ENCODE assay signal across 9 mouse cellular contexts in the genomic region with DNA sequence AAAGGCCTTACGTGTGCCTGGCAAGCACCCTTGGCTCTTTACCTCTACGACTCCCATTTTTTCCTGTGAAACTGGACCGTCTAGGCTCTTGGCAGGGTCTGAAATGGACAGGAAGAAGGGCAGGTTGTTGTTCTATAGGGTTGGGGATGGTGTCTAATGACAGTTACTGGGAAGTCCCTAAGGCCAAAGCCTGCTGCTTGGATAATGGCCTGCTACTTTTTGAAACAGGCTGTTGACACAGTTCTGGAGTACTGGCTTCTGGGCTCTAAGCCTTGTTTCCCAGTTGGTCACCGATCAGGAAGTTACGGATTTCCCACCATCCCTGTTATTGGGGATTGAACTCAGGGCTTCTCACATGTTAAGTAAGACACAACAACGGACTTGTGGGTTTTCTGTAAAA. TPM values are rescaled to one million over a fixed set of nuclear protein-coding genes. Genes with fewer than 3 reads are reported as not detected.
DNase-seq lines count a peak whose midpoint lies in the region; ATAC-seq and TF ChIP-seq lines count a peak whose summit lies in the region.
"Had no signal": no experiment of that assay in that cellular context is flagged by ENCODE, and none has a peak within 500 bp of the region (broad histone marks: within the 10 kb centered on the region; RNA-seq: fewer than 3 reads in every experiment).

No protein-coding gene starts in this region.

- TF ChIP-seq CTCF in heart, postnatal 0 days (IDR thresholded peaks at IDR 0.05; ENCODE audit: low read depth): no peak
- no peak for TF ChIP-seq CTCF in cortical plate, adult 2 months (IDR thresholded peaks at IDR 0.05; ENCODE audit: extremely low read depth, insufficient read depth, low read length)
- no peak for TF ChIP-seq CTCF in hindbrain, postnatal 0 days (IDR thresholded peaks at IDR 0.05; ENCODE audit: low read depth)

- H3K9ac ChIP-seq in heart, postnatal 0 days (replicated peaks; ENCODE audit: low read depth, low read length): no peak overlapping the region
- H3K9ac ChIP-seq in heart, embryonic 11.5 days (ENCODE audit: low read depth, low read length): no peak overlapping the region
- peak overlapping the region; percentile 39; the same call in 1 of the 2 replicates for H3K9ac ChIP-seq in hindbrain, postnatal 0 days (replicated peaks; ENCODE audit: low read length)
- no peak overlapping the region for H3K9ac ChIP-seq in midbrain, embryonic 15.5 days

- peaks cover 75% of the 10 kb centered on the region for H3K4me1 ChIP-seq in heart, postnatal 0 days (ENCODE audit: control insufficient read depth, insufficient read depth)
- peaks cover 32% of the 10 kb centered on the region for H3K4me1 ChIP-seq in heart, embryonic 11.5 days (ENCODE audit: control insufficient read depth, insufficient read depth, low read length)
- H3K4me1 ChIP-seq in cortical plate, adult 2 months (ENCODE audit: control insufficient read depth, insufficient read depth, low read length): peaks cover 28% of the 10 kb centered on the region
- H3K4me1 ChIP-seq in hindbrain, postnatal 0 days (ENCODE audit: insufficient read depth, low read length): peaks cover 50% of the 10 kb centered on the region
- H3K4me1 ChIP-seq in midbrain, embryonic 15.5 days: peaks cover 74% of the 10 kb centered on the region

- H3K4me2 ChIP-seq in heart, postnatal 0 days (ENCODE audit: low read depth, low read length): peak overlapping the region; percentile 90
- H3K4me2 ChIP-seq in heart, embryonic 11.5 days: no peak overlapping the region
- peak overlapping the region; percentile 76 for H3K4me2 ChIP-seq in hindbrain, postnatal 0 days (ENCODE audit: low read depth, low read length)
- peak overlapping the region; percentile 88 for H3K4me2 ChIP-seq in midbrain, embryonic 15.5 days

- no peak for TF ChIP-seq POLR2A in cortical plate, adult 2 months (IDR thresholded peaks at IDR 0.05; ENCODE audit: extremely low read depth, insufficient read depth, low read length)

- WGBS in heart, postnatal 0 days: 74% methylated on average over 6 of the region's 6 CpGs
- 94% methylated on average over 6 of the region's 6 CpGs for WGBS in heart, embryonic 11.5 days (ENCODE audit: insufficient replicate concordance)
- 71% methylated on average over 6 of the region's 6 CpGs for WGBS in hindbrain, postnatal 0 days
- 96% methylated on average over 6 of the region's 6 CpGs for WGBS in midbrain, embryonic 15.5 days

- ATAC-seq in heart, postnatal 0 days (ENCODE audit: insufficient read depth, low read depth): no peak
- no peak for ATAC-seq in heart, embryonic 11.5 days (replicated peaks; ENCODE audit: insufficient number of reproducible peaks, low FRiP score, low TSS enrichment)
- ATAC-seq in hindbrain, postnatal 0 days: no peak
- ATAC-seq in midbrain, embryonic 15.5 days (replicated peaks): no peak

- H3K36me3 ChIP-seq in heart, postnatal 0 days (replicated peaks; ENCODE audit: control insufficient read depth, insufficient read depth, low read length): 0 out of 2 replicates have a peak, but pooled peaks cover 4% of the 10 kb centered on the region
- H3K36me3 ChIP-seq in heart, embryonic 11.5 days (ENCODE audit: control insufficient read depth, insufficient read depth, low read length): no peaks in the 10 kb centered on the region
- no peaks in the 10 kb centered on the region for H3K36me3 ChIP-seq in hindbrain, postnatal 0 days (ENCODE audit: insufficient read depth, low read length)
- no peaks in the 10 kb centered on the region for H3K36me3 ChIP-seq in midbrain, embryonic 15.5 days (replicated peaks)

- H3K4me3 ChIP-seq in heart, postnatal 0 days (ENCODE audit: low read depth, low read length): no peak overlapping the region
- no peak overlapping the region for H3K4me3 ChIP-seq in heart, embryonic 11.5 days (ENCODE audit: low read depth, low read length)
- peak overlapping the region; percentile 90 for H3K4me3 ChIP-seq in cortical plate, adult 2 months (ENCODE audit: insufficient read depth, low read length)
- peak overlapping the region; percentile 11; the same call in 1 of the 2 replicates for H3K4me3 ChIP-seq in hindbrain, postnatal 0 days (ENCODE audit: low read length)
- H3K4me3 ChIP-seq in midbrain, embryonic 15.5 days: no peak overlapping the region

- no peak for DNase-seq in heart, postnatal 0 days (ENCODE audit: low spot score)
- DNase-seq in hindbrain, postnatal 0 days (ENCODE audit: low spot score): no peak
- no peak for DNase-seq in kidney, postnatal 10 days
- DNase-seq in kidney, adult 8-10 months: no peak
- no peak for DNase-seq in urinary bladder, postnatal 25 days (ENCODE audit: low spot score)
- DNase-seq: thymus, adult 18-20 months had no signal

- H3K9me3 ChIP-seq in heart, postnatal 0 days (replicated peaks; ENCODE audit: control insufficient read depth, low read length): no peaks in the 10 kb centered on the region
- no peaks in the 10 kb centered on the region for H3K9me3 ChIP-seq in heart, embryonic 11.5 days (replicated peaks; ENCODE audit: control insufficient read depth, low read length)
- H3K9me3 ChIP-seq in hindbrain, postnatal 0 days (ENCODE audit: low read length): no peaks in the 10 kb centered on the region
- H3K9me3 ChIP-seq in midbrain, embryonic 15.5 days: no peaks in the 10 kb centered on the region

- H3K27ac ChIP-seq in heart, postnatal 0 days (ENCODE audit: low read depth): 0 out of 2 replicates have a peak overlapping the region, but pooled peaks have one; percentile 12
- H3K27ac ChIP-seq in heart, embryonic 11.5 days (ENCODE audit: low read depth, low read length): no peak overlapping the region
- peak overlapping the region; percentile 27; the same call in 1 of the 2 replicates for H3K27ac ChIP-seq in cortical plate, adult 2 months (ENCODE audit: insufficient read depth, low read length)
- H3K27ac ChIP-seq in hindbrain, postnatal 0 days: peak overlapping the region; percentile 16; the same call in 1 of the 2 replicates
- no peak overlapping the region for H3K27ac ChIP-seq in midbrain, embryonic 15.5 days

- no peaks in the 10 kb centered on the region for H3K27me3 ChIP-seq in heart, postnatal 0 days (ENCODE audit: control insufficient read depth, insufficient read depth, low read length)
- no peaks in the 10 kb centered on the region for H3K27me3 ChIP-seq in heart, embryonic 11.5 days (ENCODE audit: control insufficient read depth, insufficient read depth, low read length)
- H3K27me3 ChIP-seq in hindbrain, postnatal 0 days (ENCODE audit: insufficient read depth, low read length): no peaks in the 10 kb centered on the region
- H3K27me3 ChIP-seq in midbrain, embryonic 15.5 days (replicated peaks): no peaks in the 10 kb centered on the region

- no peak for TF ChIP-seq EP300 in heart, postnatal 0 days (IDR thresholded peaks at IDR 0.05; ENCODE audit: low read depth)

RNA-seq across cellular contexts. Expression of a gene that starts 2.9 kb away (rescaled TPM):
- 464 and 479 TPM in 2 replicates for total RNA-seq in heart, postnatal 0 days (2014; rRNA removed; ENCODE audit: low replicate concordance)
- 135 and 139 TPM in 2 replicates for polyA plus RNA-seq in heart, postnatal 0 days (2015; fragmentation: Nextera tagmentation; extraction: Ambion mirVana)
- polyA plus RNA-seq in heart, embryonic 11.5 days (2014; fragmentation: Nextera tagmentation; extraction: Ambion mirVana): 68.5 and 78.1 TPM in 2 replicates
- 1,890 and 1,956 TPM in 2 replicates for polyA plus RNA-seq in cortical plate, adult 2 months (2012; rRNA removed)
- 768 and 845 TPM in 2 replicates for total RNA-seq in hindbrain, postnatal 0 days (2014; rRNA removed)
- polyA plus RNA-seq in hindbrain, postnatal 0 days (2015; fragmentation: Nextera tagmentation; extraction: Ambion mirVana): 277 and 281 TPM in 2 replicates
- polyA plus RNA-seq in midbrain, embryonic 15.5 days (2015; fragmentation: Nextera tagmentation; extraction: Ambion mirVana): 169 and 192 TPM in 2 replicates

Comparison
In these comparisons a context has a peak if more than half of its experiments do, and no peak if none do; other contexts are left out.
1. H3K27ac ChIP-seq: peak in heart, postnatal 0 days (single experiment), cortical plate, adult 2 months (single experiment) and hindbrain, postnatal 0 days (single experiment); none in heart, embryonic 11.5 days (single experiment) and midbrain, embryonic 15.5 days (single experiment).
2. H3K4me3 ChIP-seq: peak in cortical plate, adult 2 months (single experiment) and hindbrain, postnatal 0 days (single experiment); none in heart, postnatal 0 days (single experiment), heart, embryonic 11.5 days (single experiment) and midbrain, embryonic 15.5 days (single experiment).